Mouse (Mus musculus): Measurements from ENCODE around the gene Caml.
"Not testable (repeated sequence)": the region's sequence is repeated elsewhere in the genome, so short reads cannot be mapped to it uniquely, and the experiment has no call there.

Gene Caml

DNA sequence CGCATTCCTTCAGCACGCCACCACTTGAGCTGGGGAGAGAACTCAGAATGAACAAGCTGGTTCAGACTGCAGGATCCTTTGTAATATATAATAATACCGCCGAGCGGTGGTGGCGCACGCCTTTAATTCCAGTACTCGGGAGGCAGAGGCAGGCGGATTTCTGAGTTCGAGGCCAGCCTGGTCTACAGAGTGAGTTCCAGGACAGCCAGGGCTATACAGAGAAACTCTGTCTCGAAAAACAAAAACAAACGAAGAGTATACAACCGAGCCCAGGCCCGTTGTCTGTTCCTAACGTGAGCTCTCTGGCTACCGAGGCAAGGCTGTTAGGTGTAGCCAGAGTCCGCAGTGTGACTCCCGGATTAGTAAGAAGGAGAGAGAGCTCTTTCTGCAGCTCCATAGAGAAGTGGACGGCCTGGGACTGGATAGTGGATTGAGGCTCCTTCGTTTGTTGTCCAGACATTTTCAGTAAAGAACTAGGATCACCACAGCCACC is 603 bp upstream of the Caml start:
- not testable (repeated sequence) for DNase-seq

DNA sequence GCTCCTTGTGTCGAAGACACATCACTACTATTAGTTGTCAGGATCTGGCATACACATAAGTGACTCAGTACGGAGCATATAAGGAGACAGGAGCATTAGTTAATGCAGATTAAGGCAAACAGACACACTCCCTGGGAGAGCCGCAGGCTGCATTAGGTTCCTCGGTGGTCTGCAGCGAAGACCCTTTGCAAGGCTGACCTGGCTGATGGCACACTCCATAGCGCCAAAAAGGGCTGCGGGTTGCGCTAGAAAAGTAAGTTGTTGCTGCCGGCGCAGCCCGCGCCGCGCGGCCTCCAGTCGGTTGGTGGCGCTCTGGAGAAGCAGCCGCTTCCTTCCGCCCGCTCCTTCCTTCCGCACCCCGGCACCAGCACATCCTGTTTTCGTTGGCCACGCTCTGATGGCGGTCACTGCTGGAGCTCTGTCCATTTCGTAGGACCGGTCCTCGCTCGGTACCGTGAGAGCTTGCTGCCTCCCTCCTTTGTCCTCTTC is 11.9 kb downstream of the Caml start, which contains the start of gene Ddx46:
TSS of gene Ddx46 (plus strand) at position 389 of the 489 bp plus-strand sequence.
- DNase-seq = peak; percentile 87 to 89

DNA sequence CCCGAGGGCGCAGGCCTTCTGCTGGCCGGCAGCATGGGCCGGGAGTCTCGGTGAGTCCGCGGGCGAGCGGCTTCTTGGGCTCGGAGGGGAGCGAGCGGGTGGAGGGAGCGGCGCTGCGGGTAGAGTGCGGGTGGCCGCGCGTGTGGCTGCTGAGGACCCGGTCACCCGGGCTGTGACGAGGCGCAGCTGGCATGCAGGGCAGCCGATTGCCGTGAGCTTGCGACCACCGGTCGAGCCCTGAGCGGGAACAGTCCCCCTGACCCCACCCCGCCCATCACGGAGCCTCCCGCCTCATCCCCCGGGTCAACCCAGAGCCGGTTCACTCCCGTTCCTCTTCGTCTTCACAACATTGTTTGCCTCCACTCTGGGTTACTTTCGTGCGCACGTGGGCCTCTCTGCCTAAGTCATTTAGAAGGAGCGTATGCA is 12.4 kb downstream of the Caml start:
- DNase-seq = no peak

DNA sequence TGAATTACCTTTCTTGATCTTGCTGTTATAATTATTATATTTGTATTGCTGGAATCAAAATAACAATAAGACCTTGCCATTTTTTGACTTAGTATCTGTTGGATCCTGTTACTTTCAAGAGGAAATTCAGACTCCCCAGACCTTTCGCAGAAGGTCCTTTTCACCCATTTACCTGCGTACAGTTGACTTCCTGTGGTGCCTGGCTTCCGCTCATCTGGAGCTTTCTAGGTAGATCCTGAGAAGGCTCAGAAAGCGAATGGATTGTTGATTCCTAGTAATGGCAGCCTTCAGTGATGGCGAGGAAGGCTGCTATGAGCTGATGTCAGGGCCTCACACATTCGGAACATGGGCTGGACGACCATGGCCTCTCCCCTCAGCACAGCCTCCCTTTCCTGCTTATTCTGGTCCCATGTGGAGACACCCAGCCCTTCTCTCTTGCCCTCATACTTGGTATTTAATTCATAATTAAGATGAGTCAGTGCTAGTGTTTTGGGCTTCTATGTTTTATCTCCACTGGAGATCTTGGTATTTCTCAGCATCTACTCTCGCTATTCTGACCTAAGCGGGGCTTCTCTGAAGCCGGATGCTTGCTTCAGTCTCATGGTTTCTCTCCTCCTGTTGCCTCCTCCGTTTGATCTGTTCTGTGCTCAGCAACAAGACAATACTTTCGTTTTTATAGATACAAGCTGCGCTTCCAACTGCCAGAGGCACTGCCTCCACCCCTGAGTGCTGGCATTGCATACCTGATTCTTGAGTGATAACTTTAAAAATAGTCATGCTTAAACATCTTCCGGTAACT is 13.6 kb downstream of the Caml start:
- no peak for DNase-seq

DNA sequence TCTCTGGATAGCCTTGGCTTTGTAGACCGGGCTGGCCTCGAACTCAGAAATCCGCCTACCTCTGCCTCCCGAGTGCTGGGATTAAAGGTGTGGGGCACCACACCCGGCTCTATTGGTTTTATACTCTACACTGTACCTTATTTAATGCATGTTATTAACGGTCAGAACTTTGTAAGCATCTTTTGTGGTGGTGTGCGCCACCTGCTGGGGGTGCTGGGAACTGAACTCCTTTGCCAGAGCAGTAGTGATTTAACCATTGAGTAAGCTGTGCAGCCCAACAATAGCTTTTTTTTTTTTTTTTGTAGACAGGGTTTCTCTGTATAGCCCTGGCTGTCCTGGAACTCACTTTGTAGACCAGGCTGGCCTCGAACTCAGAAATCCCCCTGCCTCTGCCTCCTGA is 17.7 kb downstream of the Caml start:
- DNase-seq = peak; percentile 67 to 74

DNA sequence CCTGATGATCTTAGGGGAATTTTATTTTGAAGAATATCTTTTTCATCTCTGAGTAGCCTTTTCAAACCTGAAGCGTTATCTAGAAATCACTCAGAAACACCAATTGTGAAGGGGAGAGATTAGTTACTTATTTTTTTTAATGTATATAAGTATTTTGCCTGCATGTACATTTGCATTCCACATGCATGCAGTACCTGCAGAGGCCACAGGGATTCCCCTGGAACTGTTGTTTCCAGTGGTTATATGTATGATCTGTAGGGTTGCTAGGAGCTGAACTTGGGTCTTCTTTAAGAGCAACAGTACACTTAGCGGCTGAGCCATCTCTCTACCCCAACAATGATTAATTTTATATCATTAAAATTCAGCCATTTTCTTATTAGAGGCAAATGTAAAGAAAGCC is 21.7 kb downstream of the Caml start:
- DNase-seq = peak; percentile 38 to 40

DNA sequence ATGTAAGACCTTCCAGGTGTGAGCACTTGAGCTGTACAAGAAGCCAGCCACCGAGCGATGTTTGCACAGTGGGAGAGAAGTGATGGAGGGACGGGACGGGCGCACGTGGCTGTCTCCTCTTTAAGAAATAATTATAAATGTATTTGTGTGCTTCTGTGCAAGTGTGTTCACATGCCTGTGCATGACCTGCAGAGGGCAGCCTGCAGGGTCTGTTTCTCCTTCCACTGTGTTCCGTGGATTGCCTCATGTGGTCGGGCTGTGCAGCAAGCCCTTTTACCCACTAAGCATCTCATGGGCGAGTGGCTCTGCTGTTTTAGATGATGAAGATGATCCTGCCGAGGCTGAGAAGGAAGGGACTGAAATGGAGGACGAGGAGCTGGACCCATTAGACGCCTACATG is 27.3 kb downstream of the Caml start:
- DNase-seq = no peak

DNA sequence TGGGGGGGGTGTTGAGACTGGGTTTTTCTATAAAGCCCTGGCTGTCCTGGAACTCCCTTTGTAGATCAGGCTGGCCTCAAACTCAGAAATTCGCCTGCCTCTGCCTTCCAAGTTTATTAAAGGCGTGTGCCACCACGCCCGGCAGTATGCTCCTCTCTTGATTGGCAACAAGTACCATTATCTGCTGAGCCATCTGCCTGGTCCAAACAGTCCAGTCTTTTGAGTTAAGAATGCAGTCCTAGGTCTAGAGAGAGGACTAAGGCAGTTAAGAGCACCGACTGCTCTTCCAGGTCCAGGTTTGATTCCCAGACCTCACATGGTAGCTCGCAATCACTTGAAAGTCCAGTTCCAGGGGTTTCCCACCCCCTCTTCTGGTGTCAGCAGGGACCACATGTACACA is 28.2 kb downstream of the Caml start:
- DNase-seq = no peak

DNA sequence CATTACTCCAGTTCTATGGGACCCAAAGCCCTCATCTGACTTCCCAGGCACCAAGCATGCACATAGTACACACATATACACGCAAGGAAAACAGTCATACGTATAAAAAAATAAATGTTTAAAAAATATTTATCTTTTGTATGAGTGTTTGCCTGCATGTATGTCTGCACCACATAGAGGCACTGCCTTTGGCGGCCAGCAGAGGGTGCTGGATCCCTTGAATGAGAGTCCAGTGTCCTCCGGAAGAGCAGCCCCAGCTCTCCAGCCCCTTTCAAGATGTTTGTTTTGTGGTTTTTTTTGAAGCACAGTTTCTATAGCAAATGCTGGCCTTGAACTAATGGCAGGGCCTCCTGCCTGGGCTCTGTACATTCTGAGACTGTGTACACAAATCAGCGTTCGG is 45.7 kb downstream of the Caml start:
- DNase-seq = peak; percentile 55 to 57

DNA sequence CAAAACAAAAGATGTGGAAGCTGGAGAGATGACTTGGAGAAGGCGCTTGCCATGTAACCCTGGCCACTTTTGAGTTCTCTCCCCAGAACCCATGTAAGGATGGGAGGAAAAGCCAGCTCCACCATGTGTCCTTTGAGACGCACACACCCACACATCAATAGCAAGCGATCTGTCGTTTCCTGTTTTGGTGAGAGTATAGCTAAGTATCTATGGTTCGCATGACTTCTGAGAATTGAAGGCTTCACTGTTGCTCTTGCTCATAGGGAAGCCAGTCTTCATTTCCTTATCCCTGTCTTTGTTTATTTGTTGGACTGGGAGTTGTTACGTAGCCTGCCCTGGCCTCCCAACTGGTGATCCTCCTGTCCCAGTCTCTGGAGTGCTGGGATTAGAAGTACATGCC is 49.9 kb downstream of the Caml start:
- no peak for DNase-seq

DNA sequence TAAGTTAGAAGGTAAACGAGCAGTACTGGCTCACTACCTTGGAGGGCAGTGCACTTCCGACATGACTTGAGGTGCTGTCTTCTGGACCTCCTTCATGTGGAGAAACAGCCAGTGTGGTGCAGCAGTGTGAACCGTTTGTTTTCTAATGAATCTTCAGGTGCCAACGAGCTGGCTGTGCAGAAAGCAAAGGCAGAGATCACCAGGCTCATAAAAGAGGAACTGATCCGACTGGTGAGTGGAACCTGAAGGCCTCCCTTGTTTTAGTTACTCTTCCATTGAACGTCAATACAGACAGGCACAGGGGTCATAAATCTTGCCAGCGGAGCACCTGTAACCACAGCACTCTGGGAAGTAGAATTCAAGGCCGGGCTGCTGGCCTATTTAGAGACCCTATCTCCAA is 54.6 kb downstream of the Caml start:
- no peak for DNase-seq
